Mouse (Mus musculus): Measurements from ENCODE around the gene D630003M21Rik. TPM values are rescaled to one million over a fixed set of nuclear protein-coding genes. Genes with fewer than 3 reads are reported as not detected.

D630003M21Rik gene
- polyA plus RNA-seq, 1 experiment: not detected

- no peak for TF ChIP-seq CTCF (IDR thresholded peaks at IDR 0.05; ENCODE audit: insufficient read depth, low read depth, low read length)
- no peak for TF ChIP-seq POLR2A (IDR thresholded peaks at IDR 0.05; ENCODE audit: insufficient read depth, low read depth, low read length)
- H3K27ac ChIP-seq (ENCODE audit: insufficient read depth, low read depth, low read length): no peak overlapping the region
- no peak overlapping the region for H3K4me3 ChIP-seq (ENCODE audit: insufficient read depth, low read depth, low read length)
- 24% methylated on average over 10 of the region's 10 CpGs for WGBS
- peaks cover 2% of the 10 kb centered on the region; the same call in 1 of the 2 replicates for H3K4me1 ChIP-seq (ENCODE audit: control insufficient read depth, insufficient read depth, low read length)
Observed at GRCm38 (mm10) chr2:158210958-158211357, 18.1 kb downstream of the D630003M21Rik start.

DNA sequence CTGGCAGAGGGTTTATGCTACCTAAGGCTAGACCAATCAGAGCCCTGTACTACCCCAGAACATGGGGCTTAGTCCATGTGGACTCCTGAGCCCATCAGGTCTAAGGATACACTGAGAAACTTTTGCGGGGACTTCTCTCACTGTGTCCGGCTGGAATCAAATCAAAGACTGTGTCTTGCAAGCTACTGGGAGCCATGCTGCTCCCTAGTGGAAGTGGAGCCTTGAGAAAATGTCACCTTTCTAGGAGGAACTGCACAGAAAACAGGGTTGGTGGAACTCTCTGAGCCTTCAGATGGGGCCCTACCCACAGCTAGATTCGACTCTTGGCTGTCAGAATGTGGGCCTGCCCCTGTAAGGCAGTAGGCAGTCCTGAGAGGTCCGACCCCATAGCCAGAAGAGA lies 18.5 kb downstream of the D630003M21Rik start:
- TF ChIP-seq POLR2A (IDR thresholded peaks at IDR 0.05; ENCODE audit: insufficient read depth, low read depth, low read length): no peak
- no peak for TF ChIP-seq CTCF (IDR thresholded peaks at IDR 0.05; ENCODE audit: insufficient read depth, low read depth, low read length)
- H3K27ac ChIP-seq (ENCODE audit: insufficient read depth, low read depth, low read length): no peak overlapping the region
- no peak overlapping the region for H3K4me3 ChIP-seq (ENCODE audit: insufficient read depth, low read depth, low read length)
- 60% methylated on average over 4 of the region's 4 CpGs for WGBS
- H3K4me1 ChIP-seq (ENCODE audit: control insufficient read depth, insufficient read depth, low read length): peaks cover 2% of the 10 kb centered on the region; the same call in 1 of the 2 replicates

DNA sequence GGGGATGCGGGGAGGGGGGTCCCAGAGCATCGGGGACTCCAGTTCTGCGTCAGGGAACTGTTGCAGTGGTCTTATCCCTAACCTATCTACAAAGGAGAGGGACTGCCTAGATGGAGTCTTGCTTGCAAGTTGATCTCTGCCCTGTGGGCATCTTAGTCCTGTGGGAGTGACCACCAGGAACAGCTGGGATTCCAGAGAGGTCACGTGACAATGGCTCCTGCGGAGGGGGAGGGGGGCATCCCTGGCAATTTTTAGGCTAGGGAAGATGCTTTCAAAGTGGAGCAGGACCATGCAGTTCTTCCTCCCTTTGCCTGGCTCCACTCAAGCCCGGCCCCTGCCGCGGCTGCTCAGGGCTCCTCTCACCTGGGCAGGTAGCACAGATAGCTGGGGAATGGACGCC lies 19.2 kb downstream of the D630003M21Rik start:
- Histone ChIP-seq H3K4me1 (ENCODE audit: control insufficient read depth, insufficient read depth, low read length) (peaks cover 2% of the 10 kb centered on the region; the same call in 1 of the 2 replicates), H3K4me3 (ENCODE audit: insufficient read depth, low read depth, low read length) (no peak overlapping the region), H3K27ac (ENCODE audit: insufficient read depth, low read depth, low read length) (no peak overlapping the region)
- WGBS: 74% methylated on average over 9 of the region's 9 CpGs
- TF ChIP-seq CTCF (IDR thresholded peaks at IDR 0.05; ENCODE audit: insufficient read depth, low read depth, low read length): no peak
- no peak for TF ChIP-seq POLR2A (IDR thresholded peaks at IDR 0.05; ENCODE audit: insufficient read depth, low read depth, low read length)

GRCm38 (mm10) chr2:158207848-158208247 lies 21.2 kb downstream of the D630003M21Rik start:
- H3K4me1 ChIP-seq (ENCODE audit: control insufficient read depth, insufficient read depth, low read length): peaks cover 2% of the 10 kb centered on the region; the same call in 1 of the 2 replicates
- 13% methylated on average over 12 of the region's 12 CpGs for WGBS
- no peak overlapping the region for H3K4me3 ChIP-seq (ENCODE audit: insufficient read depth, low read depth, low read length)
- no peak for TF ChIP-seq POLR2A (IDR thresholded peaks at IDR 0.05; ENCODE audit: insufficient read depth, low read depth, low read length)
- TF ChIP-seq CTCF (IDR thresholded peaks at IDR 0.05; ENCODE audit: insufficient read depth, low read depth, low read length): peak; percentile 82
- H3K27ac ChIP-seq (ENCODE audit: insufficient read depth, low read depth, low read length): no peak overlapping the region

GRCm38 (mm10) chr2:158204114-158204513 lies 24.9 kb downstream of the D630003M21Rik start:
- Histone ChIP-seq H3K4me3 (ENCODE audit: insufficient read depth, low read depth, low read length) (no peak overlapping the region), H3K4me1 (ENCODE audit: control insufficient read depth, insufficient read depth, low read length) (peaks cover 2% of the 10 kb centered on the region; the same call in 1 of the 2 replicates), H3K27ac (ENCODE audit: insufficient read depth, low read depth, low read length) (no peak overlapping the region)
- TF ChIP-seq CTCF (IDR thresholded peaks at IDR 0.05; ENCODE audit: insufficient read depth, low read depth, low read length) (peak; percentile 99), POLR2A (IDR thresholded peaks at IDR 0.05; ENCODE audit: insufficient read depth, low read depth, low read length) (no peak)
- 10% methylated on average over 7 of the region's 7 CpGs for WGBS

DNA sequence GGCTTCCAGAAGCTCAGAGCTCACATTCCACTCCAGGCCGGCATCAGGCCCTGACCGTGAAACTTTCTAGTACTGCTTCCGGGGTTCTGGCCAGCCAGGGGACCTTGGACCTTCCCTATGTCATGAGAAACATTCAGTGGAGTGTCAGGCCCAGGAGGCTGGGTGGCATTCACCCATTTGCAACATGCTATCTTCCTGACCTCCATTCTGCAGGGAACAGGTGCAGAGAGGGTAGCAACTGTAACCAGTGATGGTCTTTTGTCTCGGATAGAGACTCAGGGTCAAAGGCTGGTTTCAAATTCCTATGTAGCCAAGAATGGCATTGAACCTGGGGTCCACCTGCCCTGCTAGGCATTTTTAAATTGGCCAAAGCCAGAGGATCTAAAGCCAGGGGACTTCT lies 25.3 kb downstream of the D630003M21Rik start:
- WGBS: 95% methylated on average over 4 of the region's 4 CpGs
- TF ChIP-seq CTCF (IDR thresholded peaks at IDR 0.05; ENCODE audit: insufficient read depth, low read depth, low read length) (no peak), POLR2A (IDR thresholded peaks at IDR 0.05; ENCODE audit: insufficient read depth, low read depth, low read length) (no peak)
- Histone ChIP-seq H3K4me1 (ENCODE audit: control insufficient read depth, insufficient read depth, low read length) (peaks cover 2% of the 10 kb centered on the region; the same call in 1 of the 2 replicates), H3K4me3 (ENCODE audit: insufficient read depth, low read depth, low read length) (no peak overlapping the region), H3K27ac (ENCODE audit: insufficient read depth, low read depth, low read length) (no peak overlapping the region)

- no peak overlapping the region for H3K4me3 ChIP-seq (ENCODE audit: insufficient read depth, low read depth, low read length)
- TF ChIP-seq POLR2A (IDR thresholded peaks at IDR 0.05; ENCODE audit: insufficient read depth, low read depth, low read length) (no peak), CTCF (IDR thresholded peaks at IDR 0.05; ENCODE audit: insufficient read depth, low read depth, low read length) (no peak)
- H3K27ac ChIP-seq (ENCODE audit: insufficient read depth, low read depth, low read length): no peak overlapping the region
- 74% methylated on average over 3 of the region's 3 CpGs for WGBS
- H3K4me1 ChIP-seq (ENCODE audit: control insufficient read depth, insufficient read depth, low read length): peaks cover 9% of the 10 kb centered on the region
Observed at GRCm38 (mm10) chr2:158199281-158199680, 29.7 kb downstream of the D630003M21Rik start.

- TF ChIP-seq POLR2A (IDR thresholded peaks at IDR 0.05; ENCODE audit: insufficient read depth, low read depth, low read length) (no peak), CTCF (IDR thresholded peaks at IDR 0.05; ENCODE audit: insufficient read depth, low read depth, low read length) (no peak)
- Histone ChIP-seq H3K4me3 (ENCODE audit: insufficient read depth, low read depth, low read length) (no peak overlapping the region), H3K4me1 (ENCODE audit: control insufficient read depth, insufficient read depth, low read length) (peaks cover 13% of the 10 kb centered on the region), H3K27ac (ENCODE audit: insufficient read depth, low read depth, low read length) (no peak overlapping the region)
- 84% methylated on average over 6 of the region's 6 CpGs for WGBS
Observed at GRCm38 (mm10) chr2:158198861-158199260, 30.2 kb downstream of the D630003M21Rik start.

DNA sequence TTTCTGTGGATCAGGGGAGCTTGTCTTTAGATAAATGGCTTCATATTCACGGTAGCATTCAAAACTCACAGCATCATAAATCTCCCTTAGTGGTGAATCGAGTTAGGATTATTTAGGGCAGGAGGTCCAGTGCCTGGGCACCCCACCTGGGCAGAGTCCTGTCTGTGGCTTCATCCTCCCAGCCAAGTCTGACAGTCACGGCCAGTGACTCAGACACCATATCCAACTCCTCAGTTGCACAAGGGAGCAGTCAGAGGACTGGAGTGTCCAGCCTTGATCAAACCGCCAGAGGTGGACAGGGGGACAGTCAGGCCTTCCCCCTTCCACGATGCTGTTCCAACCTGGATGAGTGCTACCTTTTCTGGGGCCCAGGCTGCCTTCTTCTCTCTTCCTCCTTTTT lies 31.1 kb downstream of the D630003M21Rik start:
- 93% methylated on average over 5 of the region's 5 CpGs for WGBS
- H3K27ac ChIP-seq (ENCODE audit: insufficient read depth, low read depth, low read length): no peak overlapping the region
- no peak overlapping the region for H3K4me3 ChIP-seq (ENCODE audit: insufficient read depth, low read depth, low read length)
- peaks cover 21% of the 10 kb centered on the region for H3K4me1 ChIP-seq (ENCODE audit: control insufficient read depth, insufficient read depth, low read length)
- TF ChIP-seq CTCF (IDR thresholded peaks at IDR 0.05; ENCODE audit: insufficient read depth, low read depth, low read length) (no peak), POLR2A (IDR thresholded peaks at IDR 0.05; ENCODE audit: insufficient read depth, low read depth, low read length) (no peak)

Data from olfactory bulb, adult 2 months (tissue).